Mouse (Mus musculus) small intestine, adult 2 months (tissue): ENCODE measurements at regions not wholly inside any gene's neighbourhood (a gene's known extent, or its start where the extent isn't known, plus 50 kb on each side); places are given as distances from the start of the nearest gene placed in this dataset.

Experiments used
- CTCF ChIP-seq: fragments of 200-500 bp; IDR thresholded peaks from 2 replicates; pipeline ENCODE4 v1.5.1; 2012; ENCODE audit warnings: low read depth, mild to moderate bottlenecking, control low read depth, inconsistent platforms, low read length, moderate library complexity, mixed read lengths; ENCODE audit not compliant: insufficient replicate concordance, insufficient read length; ENCODE audit errors: extremely low read depth
- POLR2A ChIP-seq: fragments of 200-500 bp; IDR thresholded peaks from 2 replicates; pipeline ENCODE4 v1.6.1; 2012; ENCODE audit warnings: low read depth, mild to moderate bottlenecking, control low read depth, inconsistent platforms, low read length, moderate library complexity

- no peak for TF ChIP-seq CTCF
- TF ChIP-seq POLR2A: no peak
Observed at GRCm38 (mm10) chr12:12685217-12685522, 256.5 kb downstream of the Mycn start.
